Mouse (Mus musculus) liver, embryonic 14.5 days (tissue): Measurements from ENCODE around the gene Fam76a. TPM values are rescaled to one million over a fixed set of nuclear protein-coding genes. Genes with fewer than 3 reads are reported as not detected.

Experiments
- ATAC-seq: fragments of 200-750 bp; cut with Nextera tagmentation; 2 replicates; pipeline ENCODE4 v1.8.0; 2017; ENCODE audit warnings: moderate number of reproducible peaks, mild to moderate bottlenecking, moderate library complexity; ENCODE audit not compliant: insufficient read depth
- DNase-seq, 3 experiments: peaks; one replicate each; pipeline ENCODE4 v3.0.0-alpha.2; 2012 to 2013; ENCODE audit warnings: low read depth in 3 of 3, low spot score in 3 of 3
- H3K27ac ChIP-seq: fragments of 300-500 bp; sonication (generic); 2 replicates; pipeline ENCODE4 v1.5.1; 2014; ENCODE audit warnings: moderate library complexity, mild to moderate bottlenecking, control low read depth, inconsistent platforms
- H3K27me3 ChIP-seq: fragments of 300-500 bp; sonication (generic); 2 replicates; pipeline ENCODE4 v1.6.1; 2014; ENCODE audit warnings: mild to moderate bottlenecking, low read length, moderate library complexity; ENCODE audit not compliant: control insufficient read depth, insufficient read depth
- H3K36me3 ChIP-seq: fragments of 300-500 bp; sonication (generic); replicated peaks from 2 replicates; pipeline ENCODE4 v1.6.1; 2014; ENCODE audit warnings: low read depth; ENCODE audit not compliant: control insufficient read depth, insufficient read depth
- H3K4me1 ChIP-seq, 2 experiments: fragments of 200-500 bp in 1 of 2; fragments of 300-500 bp in 1 of 2; sonication (generic) in 1 of 2; replicated peaks; 2 replicates each; pipeline ENCODE4 v1.6.1; 2012 to 2014; ENCODE audit warnings: antibody characterized with exemption in 1 of 2, inconsistent platforms in 1 of 2, low read length in 1 of 2; ENCODE audit not compliant: control insufficient read depth in 2 of 2, insufficient read depth in 2 of 2
- H3K4me2 ChIP-seq: fragments of 300-500 bp; sonication (generic); 2 replicates; pipeline ENCODE4 v1.6.1; 2014; ENCODE audit warnings: low read depth, mild to moderate bottlenecking, control low read depth, moderate library complexity
- H3K4me3 ChIP-seq, 2 experiments: fragments of 200-500 bp in 1 of 2; fragments of 300-500 bp in 1 of 2; sonication (generic) in 1 of 2; 2 replicates each; pipeline ENCODE4 v1.5.1; 2012 to 2014; ENCODE audit warnings: low read depth in 2 of 2, low read length in 2 of 2, mild to moderate bottlenecking in 2 of 2, control low read depth in 1 of 2, inconsistent platforms in 1 of 2, moderate library complexity in 1 of 2; ENCODE audit not compliant: insufficient read depth in 1 of 2
- H3K9ac ChIP-seq: fragments of 300-500 bp; sonication (generic); replicated peaks from 2 replicates; pipeline ENCODE4 v1.6.1; 2014; ENCODE audit warnings: mild to moderate bottlenecking, control low read depth, moderate library complexity
- H3K9me3 ChIP-seq: fragments of 300-500 bp; sonication (generic); 2 replicates; pipeline ENCODE4 v1.6.1; 2016; ENCODE audit warnings: low read length, mixed read lengths; ENCODE audit not compliant: control insufficient read depth
- CTCF ChIP-seq: IDR thresholded peaks from 2 replicates; pipeline ENCODE4 v1.5.1; 2016; ENCODE audit warnings: antibody characterized with exemption, low read depth, control low read depth
- EP300 ChIP-seq: IDR thresholded peaks from 2 replicates; pipeline ENCODE4 v1.6.1; 2016; ENCODE audit warnings: antibody characterized with exemption, low read depth
- WGBS: fragments of 180-500 bp; shearing (Covaris S2); extraction: QIAGEN DNeasy Blood & Tissue Kit; methylation state at CpG from one replicate; pipeline ENCODE4 v1.1.7; 2014; ENCODE audit not compliant: insufficient replicate concordance; 5-methylcytosine and 5-hydroxymethylcytosine counted together
- polyA plus RNA-seq, 2 experiments: library from polyadenylated mRNA; depleted of rRNA in 1 of 2; stranded (reverse) in 1 of 2; unstranded in 1 of 2; fragments of >200 nt; fragmentation: Nextera tagmentation in 1 of 2; extraction: Ambion mirVana in 1 of 2; gene quantifications; 2 replicates each; pipeline versions ENCODE4 v1.2.1 to v1.2.3; 2012 to 2014

Gene Fam76a
- polyA plus RNA-seq, 2 experiments = 7.4 to 24.8 TPM

DNA sequence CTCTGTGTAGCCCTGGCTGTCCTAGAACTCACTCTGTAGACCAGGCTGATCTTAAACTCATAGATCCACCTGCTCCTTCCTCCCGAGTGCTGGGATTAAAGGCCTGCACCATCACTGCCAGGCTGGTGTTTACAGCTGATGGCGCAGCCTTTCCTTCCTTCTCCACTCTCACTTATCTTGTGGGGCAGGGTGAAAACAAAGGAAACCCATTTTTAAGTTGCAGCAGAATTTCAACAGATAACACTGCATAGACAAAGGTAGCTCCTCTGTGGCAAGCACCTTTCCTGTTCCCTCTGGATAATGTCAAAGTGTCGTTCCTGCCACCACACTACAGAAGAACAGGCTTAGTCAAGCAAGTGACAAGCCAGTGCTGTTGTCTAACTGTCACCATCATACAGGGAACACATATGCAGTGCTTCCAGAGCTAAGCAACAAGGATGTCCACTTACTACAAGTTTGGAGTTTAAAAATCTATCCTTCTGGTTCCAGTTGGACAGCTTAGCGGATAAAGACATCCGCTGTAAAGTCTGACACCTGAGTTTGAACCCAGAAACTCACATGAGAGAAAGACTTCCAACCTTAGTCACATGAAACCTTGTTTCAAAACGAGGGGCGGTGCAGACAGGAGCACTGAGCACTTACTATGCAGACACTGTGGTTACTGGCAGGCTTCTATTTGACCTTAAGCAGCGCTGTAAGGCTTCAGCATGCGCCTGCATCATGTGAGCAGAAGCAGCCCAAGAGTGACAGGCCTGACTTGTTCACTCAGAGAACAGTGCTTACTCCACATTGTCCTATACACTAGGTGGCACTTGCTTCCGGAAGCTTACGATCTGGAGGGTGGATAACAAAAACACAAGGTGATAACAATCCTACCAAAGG, 48.6 kb downstream of the Fam76a start:
- 60% methylated on average over 11 of the region's 11 CpGs for WGBS

DNA sequence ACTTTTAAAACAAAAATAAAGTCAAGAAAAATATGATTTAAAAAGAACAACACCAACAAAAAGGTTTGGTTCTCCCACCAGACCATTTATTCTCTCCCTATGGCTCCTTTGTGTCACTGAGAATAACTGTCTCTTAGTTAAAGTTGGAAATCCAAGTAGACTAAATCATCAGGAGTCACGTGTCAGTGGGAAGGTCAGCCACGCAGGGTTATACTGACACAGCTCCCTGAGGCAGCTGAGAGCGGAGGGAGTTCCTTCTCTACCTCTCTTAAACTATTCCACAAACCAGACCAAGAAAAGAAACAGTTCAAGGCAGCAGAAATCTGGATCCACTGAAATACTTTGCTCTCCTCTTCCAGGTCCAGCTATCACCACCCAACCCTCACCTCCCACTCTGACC, 51.2 kb downstream of the Fam76a start:
- 86% methylated on average over 3 of the region's 3 CpGs for WGBS

More for the DNA sequence above, 48.6 kb downstream of the Fam76a start:
- Histone ChIP-seq H3K27me3 (no peaks in the 10 kb centered on the region), H3K9me3 (no peaks in the 10 kb centered on the region), H3K27ac (no peak overlapping the region), H3K4me1 (peaks cover 5 to 19% of the 10 kb centered on the region in 2 experiments), H3K4me2 (no peak overlapping the region), H3K4me3 (no peak overlapping the region), H3K36me3 (peaks cover 14% of the 10 kb centered on the region), H3K9ac (no peak overlapping the region)
- TF ChIP-seq EP300 = no peak
- no peak for TF ChIP-seq CTCF
- ATAC-seq = no peak
- DNase-seq = no peak

GRCm38 (mm10) chr4:132864856-132865255, 57.5 kb downstream of the Fam76a start:
- Histone ChIP-seq H3K4me1 (peaks cover 0 to 7% of the 10 kb centered on the region in 2 experiments; a peak in 2 of 4 replicates), H3K9ac (no peak overlapping the region), H3K27ac (no peak overlapping the region), H3K27me3 (no peaks in the 10 kb centered on the region), H3K4me2 (no peak overlapping the region), H3K4me3 (no peak overlapping the region), H3K36me3 (peaks cover 58% of the 10 kb centered on the region), H3K9me3 (no peaks in the 10 kb centered on the region)
- ATAC-seq (no peak), DNase-seq (no peak)
- TF ChIP-seq EP300 = no peak
- TF ChIP-seq CTCF = no peak
- 83% methylated on average over 2 of the region's 2 CpGs for WGBS

More for the DNA sequence above, 51.2 kb downstream of the Fam76a start:
- no peak overlapping the region for H3K4me2 ChIP-seq
- H3K4me3 ChIP-seq = no peak overlapping the region
- no peak overlapping the region for H3K27ac ChIP-seq
- DNase-seq (no peak), ATAC-seq (no peak)
- peaks cover 39% of the 10 kb centered on the region for H3K36me3 ChIP-seq
- H3K9me3 ChIP-seq = no peaks in the 10 kb centered on the region
- no peak overlapping the region for H3K9ac ChIP-seq
- TF ChIP-seq EP300 (no peak), CTCF (no peak)
- no peaks in the 10 kb centered on the region for H3K27me3 ChIP-seq
- peaks cover 5 to 19% of the 10 kb centered on the region in 2 experiments for H3K4me1 ChIP-seq

DNA sequence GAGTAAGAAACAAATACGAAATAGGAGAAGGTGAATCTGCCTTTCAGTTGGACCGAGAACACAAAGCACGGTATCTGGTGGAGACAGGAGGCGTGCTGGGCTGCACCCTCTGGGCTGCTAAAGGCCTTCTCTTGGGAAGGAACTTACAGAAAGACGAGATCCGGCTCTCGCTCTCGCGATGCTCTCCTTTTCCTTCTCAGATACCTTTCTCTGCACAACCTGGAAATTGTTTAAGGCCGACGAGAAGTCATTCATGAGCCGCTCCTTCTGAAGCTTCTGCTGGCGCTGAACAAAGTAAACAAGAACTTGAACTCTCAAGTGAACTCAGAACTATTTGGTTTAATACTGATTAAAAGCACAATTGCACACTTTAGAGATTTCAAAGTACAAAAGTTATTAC, 59.3 kb downstream of the Fam76a start:
- peaks cover 59% of the 10 kb centered on the region for H3K36me3 ChIP-seq

DNA sequence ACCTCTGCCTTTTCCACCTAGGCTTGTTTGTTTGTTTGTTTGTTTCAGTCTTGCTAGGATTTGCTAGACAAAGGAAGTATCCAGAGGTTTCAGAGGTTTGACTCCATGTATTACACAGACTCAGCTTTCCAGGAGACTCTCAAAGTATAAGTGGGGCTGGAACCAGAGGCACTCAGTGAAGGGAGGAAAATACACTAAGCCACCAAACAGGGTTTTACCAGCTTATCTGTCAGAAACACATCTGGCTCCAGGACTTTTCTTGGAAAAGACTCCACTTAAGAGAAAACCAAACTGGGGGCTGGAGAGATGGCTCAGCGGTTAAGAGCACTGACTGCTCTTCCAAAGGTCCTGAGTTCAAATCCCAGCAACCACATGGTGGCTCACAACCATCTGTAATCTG, 61.5 kb downstream of the Fam76a start:
- peak overlapping the region; percentile 14; the same call in 1 of the 2 replicates for H3K27ac ChIP-seq
- peak; percentile 57; the same call in 1 of the 2 replicates for ATAC-seq
- no peaks in the 10 kb centered on the region for H3K27me3 ChIP-seq
- no peak overlapping the region; the same call in 1 of the 2 replicates for H3K9ac ChIP-seq
- 50% methylated on average over 1 of the region's 1 CpGs for WGBS
- H3K9me3 ChIP-seq = no peaks in the 10 kb centered on the region
- TF ChIP-seq EP300 = no peak
- TF ChIP-seq CTCF = no peak
- H3K4me3 ChIP-seq = no peak overlapping the region
- H3K36me3 ChIP-seq = peaks cover 58% of the 10 kb centered on the region
- peak in 1 of 3 experiments; percentile 41 for DNase-seq
- peak overlapping the region; percentile 8; the same call in 1 of the 2 replicates for H3K4me2 ChIP-seq
- H3K4me1 ChIP-seq = peaks cover 0 to 7% of the 10 kb centered on the region in 2 experiments; a peak in 2 of 4 replicates

More for the DNA sequence above, 59.3 kb downstream of the Fam76a start:
- no peak for TF ChIP-seq EP300
- no peak for DNase-seq
- Histone ChIP-seq H3K9me3 (no peaks in the 10 kb centered on the region), H3K27me3 (no peaks in the 10 kb centered on the region), H3K4me3 (no peak overlapping the region), H3K9ac (no peak overlapping the region), H3K27ac (no peak overlapping the region), H3K4me1 (peaks cover 0 to 7% of the 10 kb centered on the region in 2 experiments; a peak in 2 of 4 replicates), H3K4me2 (no peak overlapping the region)
- ATAC-seq = no peak
- WGBS = 89% methylated on average over 13 of the region's 13 CpGs

Other genes with a start within 250 kb of the Fam76a start
- 1.9 and 2.1 TPM in 2 replicates for gene Xkr8, start 190.0 kb downstream of the Fam76a start, polyA plus RNA-seq (2012; rRNA removed)
- 3.3 and 3.5 TPM in 2 replicates for gene Xkr8, start 190.0 kb downstream of the Fam76a start, polyA plus RNA-seq (2014; fragmentation: Nextera tagmentation; extraction: Ambion mirVana)
- 0.92 and 1.1 TPM in 2 replicates for gene Smpdl3b, start 165.3 kb downstream of the Fam76a start, polyA plus RNA-seq (2012; rRNA removed)
- 1.2 and 1.3 TPM in 2 replicates for gene Smpdl3b, start 165.3 kb downstream of the Fam76a start, polyA plus RNA-seq (2014; fragmentation: Nextera tagmentation; extraction: Ambion mirVana)
- 43.2 and 55.6 TPM in 2 replicates for gene Rpa2, start 154.2 kb downstream of the Fam76a start, polyA plus RNA-seq (2012; rRNA removed)
- gene Rpa2, start 154.2 kb downstream of the Fam76a start, polyA plus RNA-seq (2014; fragmentation: Nextera tagmentation; extraction: Ambion mirVana) = 95.7 and 104 TPM in 2 replicates
- gene Themis2, start 126.2 kb downstream of the Fam76a start, polyA plus RNA-seq (2012; rRNA removed) = 2.0 and 2.3 TPM in 2 replicates
- gene Themis2, start 126.2 kb downstream of the Fam76a start, polyA plus RNA-seq (2014; fragmentation: Nextera tagmentation; extraction: Ambion mirVana) = 2.5 and 2.6 TPM in 2 replicates
- 27.2 and 37.2 TPM in 2 replicates for gene Ppp1r8, start 79.4 kb downstream of the Fam76a start, polyA plus RNA-seq (2012; rRNA removed)
- gene Ppp1r8, start 79.4 kb downstream of the Fam76a start, polyA plus RNA-seq (2014; fragmentation: Nextera tagmentation; extraction: Ambion mirVana) = 33.8 and 37.2 TPM in 2 replicates
- 10.0 and 12.9 TPM in 2 replicates for gene Stx12, start 38.0 kb downstream of the Fam76a start, polyA plus RNA-seq (2012; rRNA removed)
- gene Stx12, start 38.0 kb downstream of the Fam76a start, polyA plus RNA-seq (2014; fragmentation: Nextera tagmentation; extraction: Ambion mirVana) = 16.7 and 16.9 TPM in 2 replicates
- gene Fgr, start 51.5 kb upstream of the Fam76a start, polyA plus RNA-seq (2012; rRNA removed) = 0.79 and 1.0 TPM in 2 replicates
- gene Fgr, start 51.5 kb upstream of the Fam76a start, polyA plus RNA-seq (2014; fragmentation: Nextera tagmentation; extraction: Ambion mirVana) = 0.57 and 0.75 TPM in 2 replicates
- 1.3 and 1.7 TPM in 2 replicates for gene Ahdc1, start 88.7 kb upstream of the Fam76a start, polyA plus RNA-seq (2012; rRNA removed)
- gene Ahdc1, start 88.7 kb upstream of the Fam76a start, polyA plus RNA-seq (2014; fragmentation: Nextera tagmentation; extraction: Ambion mirVana) = 0.53 and 0.75 TPM in 2 replicates
- gene Wasf2, start 207.9 kb upstream of the Fam76a start, polyA plus RNA-seq (2012; rRNA removed) = 11.4 and 12.0 TPM in 2 replicates
- gene Wasf2, start 207.9 kb upstream of the Fam76a start, polyA plus RNA-seq (2014; fragmentation: Nextera tagmentation; extraction: Ambion mirVana) = 31.4 and 33.9 TPM in 2 replicates